Mouse (Mus musculus): ENCODE results near the gene Zfp687.

Gene Zfp687

DNA sequence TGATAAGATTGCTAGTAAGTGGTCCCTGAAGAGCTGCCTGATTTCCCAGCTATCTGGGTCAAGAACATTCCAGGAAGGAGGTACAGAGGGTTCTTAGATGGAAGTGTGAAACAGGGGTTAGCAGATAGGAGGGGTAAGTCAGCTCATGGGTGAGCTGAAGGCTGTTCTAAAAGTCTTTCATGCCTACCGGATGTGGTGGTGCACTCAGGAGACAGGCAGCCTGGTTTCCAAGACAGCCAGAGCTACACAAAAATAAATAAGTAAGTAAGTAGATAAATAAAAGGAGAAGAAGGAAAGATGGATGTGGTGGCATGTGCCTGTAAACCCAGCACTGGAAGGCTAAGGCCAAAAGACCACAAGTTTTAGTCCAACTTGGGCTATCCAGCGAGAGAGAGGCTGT lies 3.5 kb upstream of the Zfp687 start:
- in situ Hi-C loops (cut with MboI; ENCODE audit: low sequenced_read_pairs): no loop called here

DNA sequence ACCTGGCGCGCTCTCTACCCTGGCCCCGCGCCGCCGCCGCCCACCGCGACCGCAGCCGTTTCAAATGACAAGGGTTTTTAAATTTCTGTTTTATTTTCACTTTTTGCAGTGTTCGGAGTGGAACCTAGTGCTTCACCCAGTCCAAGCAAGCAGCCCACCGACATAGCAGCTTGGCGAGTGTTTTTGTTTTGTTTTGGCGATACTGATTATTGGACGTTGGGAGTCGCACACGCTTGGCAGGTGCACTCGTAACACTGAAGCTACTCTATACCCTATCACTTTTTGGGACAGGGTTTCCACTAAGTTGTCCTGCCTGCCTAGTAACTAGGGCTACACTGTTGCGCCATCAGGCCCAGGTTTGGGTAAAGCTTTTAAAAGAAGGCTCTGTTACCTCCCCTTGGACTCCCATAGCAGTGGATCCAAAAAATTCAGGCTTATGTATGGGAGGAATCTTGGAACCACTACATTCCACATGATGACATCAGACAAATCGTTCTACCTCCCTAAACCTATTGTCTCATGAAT lies 1.3 kb upstream of the Zfp687 start:
- in situ Hi-C loops (cut with MboI; ENCODE audit: low sequenced_read_pairs): no loop called here

DNA sequence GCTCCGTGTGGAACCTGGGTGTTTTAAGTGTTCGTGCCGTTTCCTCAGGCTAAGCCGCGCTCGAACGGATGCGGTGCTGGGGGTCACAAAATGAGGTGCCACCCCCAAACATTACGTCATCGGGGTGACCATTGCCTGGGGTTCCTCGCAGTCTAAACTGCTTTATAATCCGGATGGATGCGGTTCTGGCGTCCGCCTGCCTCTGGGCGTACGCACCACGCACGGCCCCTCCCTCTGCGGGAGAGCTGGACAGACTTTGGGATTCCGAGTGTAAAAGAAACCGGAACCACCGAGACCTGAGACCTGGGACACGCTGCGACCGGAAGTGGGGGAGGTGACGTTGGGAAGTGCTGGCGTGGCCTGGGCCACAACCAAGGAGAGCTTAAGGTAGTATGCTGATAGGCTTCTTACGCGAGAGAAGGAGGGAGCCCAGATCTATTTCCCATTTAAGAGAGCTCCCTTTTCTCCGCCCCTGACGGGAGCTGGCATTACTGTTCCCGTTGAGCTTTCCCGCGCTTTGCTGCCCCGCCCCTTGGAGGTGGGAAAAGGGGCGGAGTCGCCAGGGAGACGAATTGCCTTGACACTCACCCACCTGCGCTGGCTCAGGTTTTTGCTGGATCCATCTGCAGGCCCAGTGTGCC lies 763 bp upstream of the Zfp687 start:
- in situ Hi-C loops (cut with MboI; ENCODE audit: low sequenced_read_pairs): no loop called here

DNA sequence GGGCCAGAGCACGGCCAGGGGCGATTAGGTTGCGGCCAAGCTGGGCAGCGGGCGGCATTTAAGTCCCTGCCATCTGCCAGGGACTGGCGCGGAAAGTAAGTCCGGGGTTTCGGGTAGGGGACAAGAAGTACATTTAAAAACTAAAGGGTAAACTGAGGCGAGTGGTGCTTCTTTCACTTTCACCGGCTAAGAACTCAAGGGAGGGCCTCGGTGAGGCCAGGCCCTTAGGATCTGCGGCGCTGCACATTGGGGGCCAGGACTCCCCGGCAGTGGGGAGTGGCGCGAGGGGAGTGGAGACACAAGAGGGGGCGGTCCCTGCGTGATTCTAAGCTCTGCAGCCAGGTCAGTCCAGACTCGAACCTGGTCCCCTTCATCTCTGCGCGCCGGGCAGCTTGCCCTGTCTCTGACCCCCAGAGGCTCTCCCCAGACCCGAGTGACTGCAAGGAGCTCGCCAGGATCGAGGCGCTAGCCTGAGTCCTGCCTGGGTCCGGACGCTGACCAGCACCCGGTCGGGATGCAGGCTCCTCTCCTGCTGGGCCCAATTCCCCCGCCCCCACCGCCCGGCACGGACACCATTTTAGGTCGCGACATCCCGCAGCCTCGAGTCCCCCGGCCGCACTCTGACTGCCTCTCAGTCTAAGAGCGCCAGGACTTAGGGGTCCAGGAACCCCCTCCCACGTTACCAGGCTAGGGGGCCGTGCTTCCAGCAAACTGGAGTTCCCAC lies 658 bp downstream of the Zfp687 start:
- in situ Hi-C loops (cut with MboI; ENCODE audit: low sequenced_read_pairs): no loop called here

DNA sequence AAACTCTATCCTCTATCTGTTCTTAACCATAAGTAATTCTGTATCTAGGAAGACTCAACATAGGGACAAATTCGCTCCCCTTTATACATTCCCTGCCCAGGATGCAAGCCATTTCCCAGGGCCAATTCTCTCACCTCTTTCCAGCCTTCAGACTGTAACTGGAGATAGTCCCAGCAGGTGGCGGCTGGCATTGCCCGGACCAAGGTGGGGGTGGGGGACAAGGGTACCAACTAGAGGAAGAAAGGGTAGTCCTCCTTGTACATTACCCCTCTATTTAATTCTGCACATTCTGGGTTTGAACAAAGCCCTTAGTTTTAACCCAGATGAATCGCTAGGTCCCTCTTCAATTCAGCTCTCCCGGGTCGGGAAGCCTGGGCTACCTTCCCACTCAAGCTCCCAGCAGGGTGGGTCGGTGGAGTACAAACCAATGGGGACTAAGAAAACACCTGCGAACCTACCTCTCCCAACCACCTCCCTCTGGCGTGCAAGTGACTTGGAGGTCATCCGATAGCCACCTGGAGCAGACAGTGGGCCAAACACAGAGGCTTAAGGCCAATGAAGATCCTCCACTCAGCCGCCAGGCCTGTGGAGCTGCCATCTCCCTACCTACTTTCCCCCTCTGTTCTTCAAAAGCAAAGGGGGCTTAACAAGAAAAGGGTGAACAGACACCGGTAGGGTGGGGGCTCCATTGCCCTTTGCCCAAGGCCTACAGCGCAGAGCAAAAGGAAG lies 1.4 kb downstream of the Zfp687 start:
- in situ Hi-C loops (cut with MboI; ENCODE audit: low sequenced_read_pairs): no loop called here

DNA sequence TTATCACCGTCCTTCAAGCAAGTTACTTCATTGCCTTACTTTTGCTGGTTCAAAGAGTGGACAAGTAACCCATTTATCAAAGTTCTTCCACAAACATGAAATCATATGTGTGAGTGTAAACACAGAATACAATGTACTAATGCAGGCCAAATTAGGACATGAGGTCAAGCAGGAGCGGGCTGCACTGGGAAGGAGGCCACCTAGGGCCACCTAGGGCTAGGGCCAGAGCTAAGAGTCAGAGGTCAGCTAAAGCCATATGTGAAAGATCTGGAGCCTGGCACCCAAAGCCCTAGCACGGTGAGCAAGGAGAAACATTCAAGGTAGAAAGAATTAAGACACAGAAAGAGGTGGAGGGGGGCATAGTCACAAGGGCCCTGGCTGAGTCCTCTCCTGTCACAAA lies 2.3 kb downstream of the Zfp687 start:
- in situ Hi-C loops (cut with MboI; ENCODE audit: low sequenced_read_pairs): no loop called here

DNA sequence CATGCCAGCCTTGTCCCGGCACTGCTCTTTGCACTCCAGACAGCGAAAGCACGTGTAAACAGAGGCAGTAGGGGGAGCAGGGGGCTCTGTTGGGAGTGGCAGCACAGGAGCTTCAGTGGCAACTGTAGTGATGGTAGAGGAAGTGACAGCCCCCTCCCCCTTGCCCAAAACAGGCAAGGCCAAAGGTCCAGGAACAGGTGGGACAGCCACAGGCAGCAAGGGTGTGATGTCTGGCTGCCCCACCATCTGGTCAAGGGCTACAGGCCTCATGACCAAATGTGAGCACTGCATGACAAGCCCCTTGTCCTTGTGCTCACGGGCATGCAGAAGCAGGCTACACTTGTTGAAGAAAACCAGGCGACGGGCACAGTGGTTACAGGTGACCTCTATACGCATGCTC lies 4.9 kb downstream of the Zfp687 start:
- in situ Hi-C loops (cut with MboI; ENCODE audit: low sequenced_read_pairs): no loop called here

DNA sequence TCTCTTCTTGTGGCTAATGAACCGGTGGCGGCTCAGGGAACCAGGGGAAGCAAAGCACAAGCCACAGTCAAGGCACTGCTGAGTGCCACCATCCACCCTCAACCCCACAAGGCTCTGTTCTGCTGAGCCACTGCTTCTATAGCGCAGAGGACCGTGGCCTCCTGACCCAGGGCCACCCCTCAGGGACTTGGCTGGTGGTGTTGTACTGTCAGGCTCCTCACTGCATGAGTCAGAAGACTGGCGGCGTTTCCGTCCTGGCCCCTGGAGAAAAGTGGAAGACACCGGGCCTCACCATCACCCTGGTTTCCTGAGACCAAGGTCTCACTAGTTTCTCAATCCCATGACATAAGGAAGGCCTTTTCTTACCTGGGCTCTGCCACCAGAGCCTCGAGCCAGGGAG lies 7.5 kb downstream of the Zfp687 start:
- in situ Hi-C loops (cut with MboI; ENCODE audit: low sequenced_read_pairs): no loop called here

DNA sequence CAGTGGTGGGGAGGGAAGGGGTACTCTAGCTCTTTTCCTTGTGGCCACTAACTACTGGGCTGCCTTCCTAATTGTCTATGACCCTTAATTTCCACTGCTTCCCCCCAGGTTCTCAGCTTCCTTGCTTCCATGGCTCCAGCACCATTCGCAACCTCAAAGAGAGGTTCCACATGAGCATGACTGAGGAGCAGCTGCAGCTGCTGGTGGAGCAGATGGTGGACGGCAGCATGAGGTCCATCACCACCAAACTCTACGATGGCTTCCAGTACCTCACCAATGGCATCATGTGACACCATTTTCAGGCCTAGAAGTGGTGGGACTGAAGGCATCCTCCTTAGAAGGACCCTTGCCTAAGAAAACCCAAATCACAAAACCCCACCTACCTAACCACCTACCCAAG lies 9.6 kb downstream of the Zfp687 start:
- in situ Hi-C loops (cut with MboI; ENCODE audit: low sequenced_read_pairs): no loop called here

DNA sequence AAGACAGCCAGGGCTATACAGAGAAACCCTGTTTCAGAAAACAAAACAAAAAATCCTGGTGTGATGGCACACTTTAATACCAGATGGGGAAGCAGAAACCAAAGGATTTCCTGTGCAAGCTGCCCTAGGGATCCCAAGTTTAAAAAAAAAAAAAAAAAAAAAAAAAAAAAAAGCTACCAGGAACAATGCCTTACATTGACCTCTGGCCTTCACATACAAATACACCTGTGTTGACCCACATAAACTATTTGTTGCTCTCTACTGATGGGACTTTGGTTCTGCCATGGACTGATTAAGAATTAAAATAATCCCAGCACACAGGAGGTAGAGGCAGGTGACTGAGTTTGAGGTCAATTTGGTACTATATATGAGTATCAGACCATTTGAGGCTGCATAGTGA lies 12.0 kb downstream of the Zfp687 start:
- in situ Hi-C loops (cut with MboI; ENCODE audit: low sequenced_read_pairs): no loop called here

DNA sequence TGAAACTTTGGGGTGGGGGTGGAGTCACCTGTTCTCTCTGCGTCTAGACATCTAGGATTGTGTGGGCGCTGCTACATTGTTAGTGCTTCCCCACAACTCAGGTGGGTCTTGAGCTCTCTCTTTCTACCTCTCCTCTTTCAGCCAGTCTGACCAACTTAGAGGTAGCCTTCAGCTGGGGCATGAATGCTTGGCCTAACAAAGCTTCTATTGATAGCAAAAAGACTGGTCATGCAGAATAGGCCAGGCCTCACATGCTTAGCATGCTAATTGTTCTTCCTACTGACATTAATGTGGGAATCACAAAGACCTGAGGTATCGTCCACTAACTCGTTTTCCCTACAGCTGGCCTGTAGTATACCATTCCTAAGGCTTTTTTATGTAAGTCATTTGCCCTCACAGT lies 12.7 kb downstream of the Zfp687 start:
- in situ Hi-C loops (cut with MboI; ENCODE audit: low sequenced_read_pairs): no loop called here

DNA sequence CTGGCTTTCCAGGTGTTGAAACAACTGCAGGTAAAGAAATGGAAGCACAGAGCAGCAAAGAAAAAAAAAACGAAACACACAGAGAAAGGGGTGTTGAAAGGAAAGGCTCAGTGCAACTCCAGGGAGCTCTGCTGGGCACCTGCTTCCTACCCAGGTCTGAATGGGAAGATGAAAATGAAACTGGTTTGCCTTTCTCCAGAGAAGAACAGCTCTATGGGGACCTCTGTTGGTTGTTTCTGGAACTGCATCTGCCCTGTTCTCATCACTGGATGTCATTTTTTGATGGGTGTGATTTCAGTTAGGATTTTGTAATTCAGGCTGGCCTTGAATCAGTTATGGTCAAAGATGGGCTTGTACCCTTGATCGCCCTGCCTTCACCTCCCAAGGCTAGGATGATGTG lies 18.3 kb downstream of the Zfp687 start:
- in situ Hi-C loops (cut with MboI; ENCODE audit: low sequenced_read_pairs): no loop called here

DNA sequence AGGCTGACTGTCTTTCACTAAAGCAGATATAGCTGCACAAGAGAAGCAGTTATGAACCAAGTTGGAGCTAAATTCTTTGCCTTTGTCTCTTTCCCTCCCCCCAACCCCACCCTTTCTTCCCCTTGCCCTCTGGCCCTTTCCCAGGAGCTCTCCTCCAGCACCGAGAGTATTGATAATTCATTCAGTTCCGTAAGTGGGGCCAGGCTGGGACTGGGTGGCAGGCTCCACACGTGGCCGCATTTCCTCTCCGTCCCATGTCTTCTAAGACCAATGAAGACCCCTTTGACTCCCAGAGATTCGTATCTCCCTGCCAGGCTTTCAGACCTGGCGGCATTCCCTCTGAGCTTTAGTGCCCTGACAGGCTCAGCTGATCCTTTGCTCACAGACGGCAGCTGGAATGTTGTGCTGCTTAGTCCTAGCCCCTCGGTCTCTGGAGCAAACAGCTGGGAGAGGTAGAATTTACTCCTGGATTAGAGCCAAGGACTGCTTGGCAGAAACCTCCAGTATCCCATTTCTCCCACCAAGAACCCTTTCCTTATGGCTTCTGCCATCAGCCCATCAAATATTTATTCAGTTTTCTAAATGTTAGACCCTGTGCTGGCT lies 26.0 kb downstream of the Zfp687 start:
- in situ Hi-C loops (cut with MboI; ENCODE audit: low sequenced_read_pairs): no loop called here

DNA sequence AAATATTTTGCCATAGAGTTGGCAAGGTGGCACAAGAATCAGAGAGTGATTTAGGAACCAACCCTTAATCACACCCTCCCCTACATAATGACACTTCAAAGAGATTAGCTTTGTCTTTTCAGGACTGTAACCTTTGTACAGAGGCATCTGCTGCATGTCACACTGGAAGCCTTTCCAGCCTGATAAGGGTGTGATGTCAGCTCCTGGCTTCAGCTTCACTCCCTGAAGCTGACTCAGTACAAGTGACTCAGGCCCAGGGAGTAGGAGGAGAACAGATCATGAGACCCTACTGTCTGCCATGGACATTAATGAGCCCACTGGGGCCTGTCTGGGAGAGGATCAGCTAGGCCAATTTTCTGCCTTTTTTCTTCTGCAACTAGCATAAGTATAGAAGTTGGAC lies 27.7 kb downstream of the Zfp687 start:
- in situ Hi-C loops (cut with MboI; ENCODE audit: low sequenced_read_pairs): no loop called here

DNA sequence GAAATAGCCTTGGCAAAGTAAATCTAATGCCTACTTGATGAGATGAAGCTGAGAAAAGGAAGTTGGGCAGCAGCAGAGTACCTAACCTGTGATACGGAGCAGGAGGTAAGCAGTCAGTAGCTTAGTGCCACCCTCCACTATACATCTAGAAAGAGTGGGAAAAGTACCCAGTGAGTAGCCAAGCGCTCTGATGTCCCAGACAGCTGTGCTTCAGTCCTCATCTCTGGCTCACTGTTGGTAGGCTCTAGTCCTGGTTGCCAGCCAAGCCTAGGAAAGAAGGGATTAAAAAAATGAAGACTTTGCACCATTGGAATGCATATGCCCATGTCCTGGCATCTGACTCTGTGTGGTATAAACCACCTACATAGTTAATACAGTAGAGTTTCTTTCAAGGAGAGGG lies 29.7 kb downstream of the Zfp687 start:
- in situ Hi-C loops (cut with MboI; ENCODE audit: low sequenced_read_pairs): no loop called here

DNA sequence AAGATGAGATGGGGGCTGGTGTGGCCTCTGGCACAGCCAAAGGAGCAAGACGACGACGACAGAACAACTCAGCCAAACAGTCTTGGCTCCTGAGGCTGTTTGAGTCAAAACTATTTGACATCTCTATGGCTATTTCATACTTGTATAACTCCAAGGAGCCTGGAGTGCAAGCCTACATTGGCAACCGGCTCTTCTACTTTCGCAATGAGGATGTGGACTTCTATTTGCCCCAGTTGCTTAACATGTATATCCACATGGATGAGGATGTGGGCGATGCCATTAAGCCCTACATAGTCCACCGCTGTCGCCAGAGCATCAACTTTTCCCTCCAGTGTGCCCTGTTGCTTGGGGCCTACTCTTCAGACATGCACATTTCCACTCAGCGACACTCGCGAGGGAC lies 30.9 kb downstream of the Zfp687 start:
- in situ Hi-C loops (cut with MboI; ENCODE audit: low sequenced_read_pairs): no loop called here

DNA sequence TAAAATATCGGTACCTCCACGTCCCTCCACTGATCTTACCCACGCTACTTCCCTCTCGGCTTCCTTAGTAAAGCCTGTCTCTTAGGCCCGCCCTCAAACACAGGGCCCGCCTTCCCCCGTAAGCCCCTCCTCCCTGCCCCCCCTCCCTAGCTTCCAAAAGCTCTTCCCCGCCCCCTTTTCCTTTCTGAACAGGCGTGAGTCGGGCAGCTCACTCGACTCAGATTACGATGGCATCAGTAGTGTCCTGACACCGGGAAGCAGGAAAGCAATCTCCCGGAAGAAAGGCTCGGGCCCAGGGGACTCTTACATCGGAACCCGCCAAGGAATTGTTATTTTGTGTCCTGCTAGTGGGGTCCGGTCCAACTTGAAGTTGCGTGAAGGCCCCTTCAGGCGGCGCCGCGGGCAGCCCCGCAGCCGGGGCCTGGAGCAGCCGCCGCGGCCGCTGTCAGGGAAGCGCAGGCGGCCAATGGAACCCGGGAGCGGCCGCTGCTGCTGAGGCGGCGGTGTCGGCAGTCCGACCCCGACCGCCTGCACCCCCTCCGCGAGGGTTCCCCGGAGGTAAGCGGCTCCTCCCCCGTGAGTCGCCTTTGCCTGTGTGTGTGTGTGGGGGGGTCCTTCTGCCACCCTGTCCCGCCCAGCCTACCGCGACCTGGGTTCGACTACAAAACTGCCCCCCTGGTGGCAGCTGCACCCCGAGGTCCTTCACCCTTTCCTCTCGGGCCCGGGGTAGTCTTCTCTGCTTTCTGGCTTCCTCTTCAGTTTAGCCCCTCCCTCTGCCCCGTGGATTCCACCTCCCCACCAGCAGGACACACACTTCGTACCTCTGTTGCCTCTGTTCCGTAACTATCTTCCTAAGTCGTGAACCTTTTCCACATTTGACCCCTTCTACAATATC lies 40.5 kb downstream of the Zfp687 start, which contains the start of gene Pi4kb:
Pi4kb (plus strand) TSS at position 204 of the 895 bp plus-strand sequence.
- in situ Hi-C loops (cut with MboI; ENCODE audit: low sequenced_read_pairs): no loop called here

DNA sequence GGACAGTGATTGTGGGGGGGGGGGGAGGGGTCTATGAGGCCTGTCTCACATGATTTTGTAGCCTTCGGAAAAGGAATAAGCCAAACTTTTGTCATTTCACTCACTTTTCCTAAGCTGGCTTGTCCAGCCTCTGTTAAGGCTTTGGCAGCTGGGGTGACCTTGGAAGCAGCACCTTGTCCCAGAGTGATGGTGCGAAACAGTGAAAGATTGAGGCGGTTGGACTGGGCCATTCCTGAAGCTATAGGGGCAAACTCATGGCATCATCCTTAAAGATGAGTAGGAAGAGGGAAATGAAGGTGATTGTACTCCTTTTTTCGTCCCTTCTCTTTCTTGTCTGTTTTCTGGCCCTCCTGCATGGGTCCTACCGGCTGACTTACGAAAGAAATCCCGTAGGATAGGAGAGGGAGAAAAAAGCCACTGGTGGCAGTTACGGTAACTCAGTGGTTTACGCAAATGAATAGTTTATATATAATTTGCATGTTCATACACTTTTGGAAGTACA lies 41.2 kb downstream of the Zfp687 start:
- in situ Hi-C loops (cut with MboI; ENCODE audit: low sequenced_read_pairs): no loop called here

DNA sequence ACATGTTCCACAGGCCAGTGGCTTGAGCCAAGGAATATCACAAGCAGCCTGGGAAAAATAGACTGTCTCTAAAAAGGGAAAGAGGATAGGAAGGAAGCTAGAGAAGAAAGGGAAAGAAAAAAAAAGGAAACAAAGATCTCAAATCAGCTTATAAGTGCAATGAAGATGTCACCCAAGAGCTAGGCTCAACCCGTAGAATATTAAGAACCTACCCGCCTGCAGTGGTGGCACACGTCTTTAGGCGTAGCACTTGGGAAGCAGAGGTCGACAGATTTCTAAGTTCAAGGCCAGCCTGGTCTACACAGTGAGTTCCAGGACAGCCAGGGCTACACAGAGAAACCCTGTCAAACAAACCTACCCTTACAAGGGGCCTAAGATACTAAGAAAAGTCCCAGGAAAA lies 41.6 kb downstream of the Zfp687 start:
- in situ Hi-C loops (cut with MboI; ENCODE audit: low sequenced_read_pairs): no loop called here

DNA sequence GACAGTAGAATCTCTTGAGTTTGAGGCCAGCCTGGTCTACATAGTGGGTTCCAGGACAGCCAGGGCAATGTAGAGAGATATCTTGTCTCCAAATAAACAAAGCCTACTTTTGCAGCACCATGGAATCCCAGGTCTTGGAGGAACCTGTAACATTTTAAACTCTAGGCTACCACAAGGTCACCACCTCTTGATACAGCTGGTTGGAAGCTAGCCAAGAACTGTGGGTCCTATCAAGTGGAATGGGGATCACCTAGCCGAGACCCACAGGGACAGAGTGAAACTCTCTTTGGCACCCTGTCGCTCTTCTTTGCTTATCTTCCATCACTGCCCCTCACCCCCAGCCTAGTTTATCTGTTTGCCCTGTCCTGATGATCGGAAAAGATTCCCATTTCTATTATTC lies 42.7 kb downstream of the Zfp687 start:
- in situ Hi-C loops (cut with MboI; ENCODE audit: low sequenced_read_pairs): no loop called here
